Mouse (Mus musculus) kidney, embryonic 14.5 days (tissue): Measurements from ENCODE around the gene Dpy30. TPM values are rescaled to one million over a fixed set of nuclear protein-coding genes. Genes with fewer than 3 reads are reported as not detected.

Experiments
- ATAC-seq: fragments of 200-750 bp; cut with Nextera tagmentation; 2 replicates; pipeline ENCODE4 v1.8.0; 2017; ENCODE audit warnings: moderate number of reproducible peaks, mild to moderate bottlenecking, moderate TSS enrichment, moderate library complexity; ENCODE audit not compliant: low FRiP score, low TSS enrichment
- H3K27ac ChIP-seq: fragments of 300-500 bp; sonication (generic); 2 replicates; pipeline ENCODE4 v1.5.1; 2014; ENCODE audit warnings: low read depth, mild to moderate bottlenecking, low read length, moderate library complexity, mixed read lengths
- H3K27me3 ChIP-seq: fragments of 300-500 bp; sonication (generic); 2 replicates; pipeline ENCODE4 v1.6.1; 2014; ENCODE audit warnings: mild to moderate bottlenecking, low read length; ENCODE audit not compliant: control insufficient read depth, insufficient read depth
- H3K36me3 ChIP-seq: fragments of 300-500 bp; sonication (generic); 2 replicates; pipeline ENCODE4 v1.6.1; 2014; ENCODE audit warnings: low read length, mixed read lengths; ENCODE audit not compliant: control insufficient read depth, insufficient read depth
- H3K4me1 ChIP-seq: fragments of 300-500 bp; sonication (generic); 2 replicates; pipeline ENCODE4 v1.6.1; 2014; ENCODE audit warnings: low read length, mixed read lengths; ENCODE audit not compliant: control insufficient read depth, insufficient read depth
- H3K4me2 ChIP-seq: fragments of 300-500 bp; sonication (generic); replicated peaks from 2 replicates; pipeline ENCODE4 v1.6.1; 2014; ENCODE audit warnings: low read depth, mild to moderate bottlenecking, low read length
- H3K4me3 ChIP-seq: fragments of 300-500 bp; sonication (generic); 2 replicates; pipeline ENCODE4 v1.5.1; 2014; ENCODE audit warnings: mild to moderate bottlenecking, low read length
- H3K9ac ChIP-seq: fragments of 300-500 bp; sonication (generic); 2 replicates; pipeline ENCODE4 v1.6.1; 2014; ENCODE audit warnings: low read depth, mild to moderate bottlenecking, low read length, moderate library complexity
- H3K9me3 ChIP-seq: fragments of 300-500 bp; sonication (generic); 2 replicates; pipeline ENCODE4 v1.6.1; 2016; ENCODE audit warnings: low read length; ENCODE audit not compliant: control insufficient read depth
- WGBS: fragments of 180-500 bp; shearing (Covaris S2); extraction: QIAGEN DNeasy Blood & Tissue Kit; methylation state at CpG from one replicate; pipeline ENCODE4 v1.1.7; 2014; 5-methylcytosine and 5-hydroxymethylcytosine counted together
- polyA plus RNA-seq: library from polyadenylated mRNA; unstranded; fragments of >200 nt; fragmentation: Nextera tagmentation; extraction: Ambion mirVana; gene quantifications from 2 replicates; pipeline ENCODE4 v1.2.1, GENCODE M21; 2014

The Dpy30 gene
- polyA plus RNA-seq, 1 experiment from 2014 or later: 264 TPM

- Histone ChIP-seq H3K4me2 (no peak overlapping the region), H3K9ac (no peak overlapping the region), H3K4me1 (no peaks in the 10 kb centered on the region), H3K4me3 (no peak overlapping the region), H3K27me3 (no peaks in the 10 kb centered on the region), H3K36me3 (0 out of 2 replicates have a peak, but pooled peaks cover 3% of the 10 kb centered on the region), H3K9me3 (no peaks in the 10 kb centered on the region; the same call in 1 of the 2 replicates), H3K27ac (no peak overlapping the region)
- 88% methylated on average over 3 of the region's 3 CpGs for WGBS
- no peak for ATAC-seq
Observed at GRCm38 (mm10) chr17:74271541-74272268, 52.0 kb downstream of the Dpy30 start.

GRCm38 (mm10) chr17:74270205-74270604, 53.5 kb downstream of the Dpy30 start:
- H3K4me1 ChIP-seq: peaks cover 2% of the 10 kb centered on the region

DNA sequence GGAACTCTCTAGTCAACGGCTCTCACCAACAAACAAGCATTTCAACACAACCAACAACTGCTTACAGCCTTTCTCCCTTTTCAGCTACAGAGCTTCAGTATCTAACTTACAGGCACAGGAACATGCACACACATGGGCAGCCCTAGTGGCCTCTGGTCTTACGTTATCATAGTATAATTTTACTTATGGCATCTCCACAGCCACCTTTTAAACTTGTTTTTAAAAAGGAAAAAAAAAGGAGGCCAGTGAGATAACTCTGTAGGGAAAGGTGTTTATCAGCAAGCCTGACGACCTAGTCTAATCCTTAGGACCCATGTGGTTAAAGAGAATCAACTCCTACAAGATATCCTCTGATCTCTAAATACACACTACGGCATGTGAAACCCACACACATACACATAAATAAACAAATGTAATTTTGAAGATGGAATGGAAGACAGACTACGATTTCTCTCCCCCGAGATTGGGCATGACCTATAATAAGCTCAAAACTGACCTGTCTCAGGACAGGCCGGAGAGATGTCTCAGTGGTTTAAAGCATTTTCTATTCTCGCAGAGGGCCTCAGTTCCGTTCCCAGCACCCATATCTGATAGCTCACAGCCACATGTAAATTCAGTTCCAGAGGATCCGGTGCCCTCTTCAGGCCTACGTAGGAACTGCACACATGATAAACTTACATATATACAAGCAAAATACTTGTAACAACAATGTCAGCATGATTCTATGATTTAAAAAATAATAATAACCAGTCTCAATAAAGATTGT, 56.1 kb downstream of the Dpy30 start:
- Histone ChIP-seq H3K9ac (no peak overlapping the region), H3K4me2 (no peak overlapping the region), H3K9me3 (no peaks in the 10 kb centered on the region; the same call in 1 of the 2 replicates), H3K4me3 (no peak overlapping the region), H3K4me1 (peaks cover 12% of the 10 kb centered on the region), H3K27ac (no peak overlapping the region), H3K27me3 (no peaks in the 10 kb centered on the region), H3K36me3 (0 out of 2 replicates have a peak, but pooled peaks cover 3% of the 10 kb centered on the region)
- ATAC-seq: no peak
- WGBS: 93% methylated on average over 11 of the region's 11 CpGs

More at GRCm38 (mm10) chr17:74270205-74270604, 53.5 kb downstream of the Dpy30 start:
- ATAC-seq: no peak
- Histone ChIP-seq H3K4me2 (no peak overlapping the region), H3K4me3 (no peak overlapping the region), H3K27me3 (no peaks in the 10 kb centered on the region), H3K27ac (no peak overlapping the region), H3K9ac (no peak overlapping the region), H3K36me3 (0 out of 2 replicates have a peak, but pooled peaks cover 3% of the 10 kb centered on the region), H3K9me3 (no peaks in the 10 kb centered on the region; the same call in 1 of the 2 replicates)
- 72% methylated on average over 2 of the region's 2 CpGs for WGBS

GRCm38 (mm10) chr17:74265636-74266035, 58.1 kb downstream of the Dpy30 start:
- no peak overlapping the region for H3K4me2 ChIP-seq
- peaks cover 12% of the 10 kb centered on the region for H3K4me1 ChIP-seq
- 0 out of 2 replicates have a peak, but pooled peaks cover 3% of the 10 kb centered on the region for H3K36me3 ChIP-seq
- H3K9me3 ChIP-seq: no peaks in the 10 kb centered on the region; the same call in 1 of the 2 replicates
- no peak overlapping the region for H3K4me3 ChIP-seq
- peak overlapping the region; percentile 63; the same call in 1 of the 2 replicates for H3K27ac ChIP-seq
- no peak for ATAC-seq
- H3K9ac ChIP-seq: no peak overlapping the region
- no peaks in the 10 kb centered on the region for H3K27me3 ChIP-seq
- 14% methylated on average over 1 of the region's 1 CpGs for WGBS

GRCm38 (mm10) chr17:74265156-74265505, 58.6 kb downstream of the Dpy30 start:
- Histone ChIP-seq H3K4me1 (peaks cover 12% of the 10 kb centered on the region), H3K9me3 (no peaks in the 10 kb centered on the region; the same call in 1 of the 2 replicates), H3K9ac (no peak overlapping the region), H3K27ac (peak overlapping the region; percentile 63; the same call in 1 of the 2 replicates), H3K36me3 (0 out of 2 replicates have a peak, but pooled peaks cover 3% of the 10 kb centered on the region), H3K4me3 (no peak overlapping the region), H3K4me2 (no peak overlapping the region), H3K27me3 (no peaks in the 10 kb centered on the region)
- no peak for ATAC-seq
- WGBS: 21% methylated on average over 5 of the region's 5 CpGs

DNA sequence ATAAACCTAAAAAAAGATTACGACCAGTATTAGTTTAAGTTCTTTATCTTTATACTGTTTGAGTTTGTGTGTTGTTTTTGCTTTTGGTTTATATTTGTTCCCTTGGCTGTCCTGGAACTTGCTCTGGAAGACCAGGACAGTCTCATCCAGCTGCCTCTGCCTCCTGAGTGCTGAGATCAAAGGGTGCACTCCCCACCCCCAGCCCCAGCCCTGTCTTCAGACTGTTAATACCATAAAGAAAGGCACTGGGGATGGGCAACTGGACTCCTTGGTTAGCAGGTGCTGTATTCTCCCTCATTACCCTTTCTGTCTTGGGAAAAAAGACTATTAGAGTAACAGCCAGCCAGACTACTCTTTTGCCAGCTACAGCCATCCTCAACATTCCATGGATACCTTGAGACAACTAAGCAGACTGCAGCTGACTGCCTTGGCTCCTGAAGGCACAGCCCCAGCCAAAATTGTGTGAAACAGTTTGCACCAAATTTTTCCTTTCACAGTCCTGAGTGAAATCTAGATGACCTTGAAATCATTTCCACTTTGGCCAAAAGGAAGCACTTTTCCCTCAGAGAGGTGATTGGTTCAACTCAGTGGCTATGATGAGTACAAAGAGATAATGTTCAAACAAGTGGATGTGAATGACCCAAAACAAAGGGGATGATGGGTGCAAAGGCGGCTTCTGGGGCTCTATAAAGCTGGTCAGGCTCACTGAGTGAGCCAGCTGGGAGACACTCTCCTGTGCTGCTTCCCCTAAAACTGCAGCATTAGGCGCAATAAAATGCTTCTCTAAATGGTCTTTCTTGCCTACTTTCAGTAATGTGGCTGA, 59.2 kb downstream of the Dpy30 start:
- no peak overlapping the region for H3K9ac ChIP-seq
- peaks cover 12% of the 10 kb centered on the region for H3K4me1 ChIP-seq
- 0 out of 2 replicates have a peak, but pooled peaks cover 3% of the 10 kb centered on the region for H3K36me3 ChIP-seq
- 37% methylated on average over 3 of the region's 3 CpGs for WGBS
- no peak for ATAC-seq
- H3K9me3 ChIP-seq: no peaks in the 10 kb centered on the region; the same call in 1 of the 2 replicates
- H3K27me3 ChIP-seq: no peaks in the 10 kb centered on the region
- H3K27ac ChIP-seq: peak overlapping the region; percentile 63; the same call in 1 of the 2 replicates
- H3K4me3 ChIP-seq: no peak overlapping the region
- H3K4me2 ChIP-seq: no peak overlapping the region

DNA sequence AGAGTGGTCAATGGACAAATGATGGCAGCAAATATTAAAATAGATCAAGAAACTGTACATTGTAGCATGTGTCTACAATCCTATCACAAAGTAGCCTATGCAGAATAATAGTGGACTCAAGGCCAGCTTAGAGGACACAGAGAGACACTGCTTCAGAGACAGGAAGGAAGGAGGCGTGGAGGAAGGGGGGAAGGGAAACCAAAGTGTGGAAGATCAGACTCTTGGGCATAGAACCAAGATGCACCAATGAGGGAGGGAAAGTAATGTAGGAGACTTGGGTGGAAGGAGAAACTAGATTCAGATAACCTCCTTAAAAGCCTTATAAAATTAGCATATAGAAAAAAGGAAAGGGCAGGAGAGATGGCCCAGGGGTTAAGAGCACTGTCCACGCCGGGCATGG, 61.3 kb downstream of the Dpy30 start:
- H3K9ac ChIP-seq: no peak overlapping the region
- H3K4me2 ChIP-seq: no peak overlapping the region
- peaks cover 12% of the 10 kb centered on the region for H3K4me1 ChIP-seq
- no peak overlapping the region for H3K27ac ChIP-seq
- no peak overlapping the region for H3K4me3 ChIP-seq
- no peaks in the 10 kb centered on the region for H3K27me3 ChIP-seq
- H3K36me3 ChIP-seq: peaks cover under 1% of the 10 kb centered on the region; the same call in 1 of the 2 replicates
- H3K9me3 ChIP-seq: no peaks in the 10 kb centered on the region
- ATAC-seq: no peak
- 88% methylated on average over 3 of the region's 3 CpGs for WGBS
